9 mouse cellular contexts compared by ENCODE assay signal in the genomic region with DNA sequence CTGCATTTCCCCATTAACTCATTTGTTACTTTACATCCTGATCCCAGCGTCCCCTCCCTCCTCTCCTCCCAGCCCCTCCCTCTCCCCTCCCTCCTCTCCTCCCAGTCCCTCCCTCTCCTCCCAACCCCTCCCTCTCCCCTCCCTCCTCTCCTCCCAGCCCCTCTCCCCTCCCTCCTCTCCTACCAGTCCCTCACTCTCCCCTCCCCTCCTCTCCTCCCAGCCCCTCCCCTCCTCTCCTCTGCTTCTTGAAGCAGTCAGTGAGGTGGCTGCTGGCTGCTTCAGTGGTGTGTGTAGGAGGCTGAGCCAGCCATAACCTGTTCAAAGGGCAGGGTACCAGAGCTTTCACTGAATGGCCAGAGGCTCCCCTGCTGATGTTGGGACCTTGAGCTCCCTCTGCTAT. TPM values are rescaled to one million over a fixed set of nuclear protein-coding genes. Genes with fewer than 3 reads are reported as not detected.
A peak's percentile ranks its signal among the peaks of the same experiment; 100 is the strongest.
DNase-seq lines count a peak whose midpoint lies in the region; ATAC-seq lines count a peak whose summit lies in the region.
"Had no signal": no experiment of that assay in that cellular context is flagged by ENCODE, and none has a peak within 500 bp of the region (broad histone marks: within the 10 kb centered on the region; RNA-seq: fewer than 3 reads in every experiment).

No protein-coding gene starts in this region.

- H3K9ac ChIP-seq in lung, embryonic 16.5 days (ENCODE audit: low read length), result no peak overlapping the region
- H3K9ac ChIP-seq: limb, embryonic 13.5 days had no signal

- peaks cover 7% of the 10 kb centered on the region for H3K4me1 ChIP-seq in lung, embryonic 16.5 days (replicated peaks; ENCODE audit: control insufficient read depth, insufficient read depth, low read length)

- no peaks in the 10 kb centered on the region for H3K9me3 ChIP-seq in lung, embryonic 16.5 days (ENCODE audit: control insufficient read depth, low read length)
- H3K9me3 ChIP-seq: limb, embryonic 13.5 days had no signal

- peaks cover 28% of the 10 kb centered on the region for H3K36me3 ChIP-seq in lung, embryonic 16.5 days (ENCODE audit: control insufficient read depth, insufficient read depth, low read length)

- 14% methylated on average over 1 of the region's 1 CpGs for WGBS in lung, embryonic 16.5 days

- no peak for DNase-seq in lung, postnatal 25 days (ENCODE audit: low spot score)
- DNase-seq in embryo, embryonic 10 days (ENCODE audit: low spot score), result peak; percentile 45
- DNase-seq in kidney, postnatal 25 days, result peak; percentile 65 to 89
- DNase-seq in retina, postnatal 1 day, result peak; percentile 72
- DNase-seq in gastrocnemius, adult 8-10 months (ENCODE audit: low spot score in 2 of 2), result no peak
- DNase-seq in ovary, postnatal 10 days (ENCODE audit: low spot score), result no peak
- no peak for DNase-seq in spleen, postnatal 4 days (ENCODE audit: low spot score in 2 of 2)

- no peak overlapping the region for H3K4me3 ChIP-seq in lung, embryonic 16.5 days (ENCODE audit: low read length)
- H3K4me3 ChIP-seq: limb, embryonic 13.5 days had no signal

- H3K27ac ChIP-seq in lung, embryonic 16.5 days (ENCODE audit: low read length), result no peak overlapping the region
- H3K27ac ChIP-seq: limb, embryonic 13.5 days had no signal

- no peak overlapping the region for H3K4me2 ChIP-seq in lung, embryonic 16.5 days (ENCODE audit: low read depth, low read length)
- H3K4me2 ChIP-seq: limb, embryonic 13.5 days had no signal

- H3K27me3 ChIP-seq in lung, embryonic 16.5 days (ENCODE audit: control insufficient read depth, insufficient read depth, low read depth, low read length), result no peaks in the 10 kb centered on the region
- H3K27me3 ChIP-seq: limb, embryonic 13.5 days had no signal

- peak; percentile 15; the same call in 1 of the 2 replicates for ATAC-seq in lung, embryonic 16.5 days (ENCODE audit: low read depth)

RNA-seq across cellular contexts. Expression of gene Ap5z1, which starts 12.0 kb away (rescaled TPM):
- polyA plus RNA-seq in lung, embryonic 16.5 days (2015; fragmentation: Nextera tagmentation; extraction: Ambion mirVana), result 10.0 and 10.3 TPM in 2 replicates
- 1 to 10 TPM; 3.7 to 5.0 (median 4.1) TPM for total RNA-seq in gastrocnemius, adult 8-10 months (2022)

RNA-seq across cellular contexts. Expression of gene Foxk1, which starts 50.5 kb away (rescaled TPM):
- 3.1 and 3.3 TPM in 2 replicates for polyA plus RNA-seq in lung, embryonic 16.5 days (2015; fragmentation: Nextera tagmentation; extraction: Ambion mirVana)
- 10 to 100 TPM; 15.6 to 20.9 (median 17.7) TPM for total RNA-seq in gastrocnemius, adult 8-10 months (2022)

Comparison
In these comparisons a context has a peak if more than half of its experiments do, and no peak if none do; other contexts are left out.
1. DNase-seq: peak in embryo, embryonic 10 days (single experiment), kidney, postnatal 25 days (2 of 2) and retina, postnatal 1 day (single experiment); none in lung, postnatal 25 days (single experiment), gastrocnemius, adult 8-10 months (0 of 2), ovary, postnatal 10 days (single experiment) and spleen, postnatal 4 days (0 of 2).